Mouse (Mus musculus) hindbrain, embryonic 16.5 days (tissue): ENCODE measurements around the gene Hmgcl. TPM values are rescaled to one million over a fixed set of nuclear protein-coding genes. Genes with fewer than 3 reads are reported as not detected.

Source experiments
- ATAC-seq: fragments of 200-750 bp; cut with Nextera tagmentation; 2 replicates; pipeline ENCODE4 v1.8.0; 2017; ENCODE audit warnings: moderate TSS enrichment, moderate library complexity
- H3K27ac ChIP-seq: fragments of 300-500 bp; sonication (generic); 2 replicates; pipeline ENCODE4 v1.5.1; 2014; ENCODE audit warnings: low read depth, mild to moderate bottlenecking, control low read depth, low read length, moderate library complexity
- H3K27me3 ChIP-seq: fragments of 300-500 bp; sonication (generic); replicated peaks from 2 replicates; pipeline ENCODE4 v1.6.1; 2014; ENCODE audit warnings: low read length; ENCODE audit not compliant: control insufficient read depth, insufficient read depth
- H3K36me3 ChIP-seq: fragments of 300-500 bp; sonication (generic); 2 replicates; pipeline ENCODE4 v1.6.1; 2014; ENCODE audit warnings: mild to moderate bottlenecking, low read length, moderate library complexity, mixed read lengths; ENCODE audit not compliant: control insufficient read depth, insufficient read depth
- H3K4me1 ChIP-seq: fragments of 300-500 bp; sonication (generic); 2 replicates; pipeline ENCODE4 v1.6.1; 2014; ENCODE audit warnings: low read depth, low read length; ENCODE audit not compliant: control insufficient read depth, insufficient read depth
- H3K4me2 ChIP-seq: fragments of 300-500 bp; sonication (generic); 2 replicates; pipeline ENCODE4 v1.6.1; 2014; ENCODE audit warnings: mild to moderate bottlenecking, low read length, control low read depth, moderate library complexity
- H3K4me3 ChIP-seq: fragments of 300-500 bp; sonication (generic); 2 replicates; pipeline ENCODE4 v1.5.1; 2014; ENCODE audit warnings: mild to moderate bottlenecking, low read length, control low read depth, moderate library complexity
- H3K9ac ChIP-seq: fragments of 300-500 bp; sonication (generic); 2 replicates; pipeline ENCODE4 v1.6.1; 2014; ENCODE audit warnings: low read depth, mild to moderate bottlenecking, control low read depth, low read length, moderate library complexity
- H3K9me3 ChIP-seq: fragments of 300-500 bp; sonication (generic); 2 replicates; pipeline ENCODE4 v1.6.1; 2014; ENCODE audit warnings: mild to moderate bottlenecking, low read length, moderate library complexity; ENCODE audit not compliant: control insufficient read depth
- WGBS: fragments of 180-500 bp; shearing (Covaris S2); extraction: QIAGEN DNeasy Blood & Tissue Kit; methylation state at CpG from one replicate; pipeline ENCODE4 v1.1.7; 2014; 5-methylcytosine and 5-hydroxymethylcytosine counted together
- polyA plus RNA-seq: library from polyadenylated mRNA; unstranded; fragments of >200 nt; fragmentation: Nextera tagmentation; extraction: Ambion mirVana; gene quantifications from 2 replicates; pipeline ENCODE4 v1.2.1, GENCODE M21; 2015

Gene Hmgcl
- polyA plus RNA-seq, 1 experiment from 2014 or later: 66.8 TPM

DNA sequence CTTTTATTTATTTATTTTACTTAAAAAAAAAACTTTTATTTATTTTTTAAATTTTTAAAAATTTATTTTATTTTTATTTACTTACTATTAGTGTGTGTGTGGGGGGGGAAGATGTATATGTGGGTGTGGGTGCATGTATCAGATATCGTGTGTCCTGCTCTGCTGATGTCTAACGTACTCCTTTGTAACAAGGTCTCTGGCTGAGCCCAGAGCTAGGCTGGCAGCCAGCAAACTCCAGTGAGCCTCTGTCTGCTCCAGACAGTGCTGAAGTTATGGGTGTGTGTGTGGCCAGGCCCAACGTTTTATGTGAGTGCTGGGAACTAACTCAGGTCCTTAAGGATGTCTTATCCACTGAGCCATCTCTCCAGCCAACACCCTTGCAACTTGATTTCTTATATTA lies 34.1 kb upstream of the Hmgcl start:
- Histone ChIP-seq H3K4me3 (no peak overlapping the region), H3K27me3 (no peaks in the 10 kb centered on the region), H3K9ac (no peak overlapping the region), H3K4me2 (no peak overlapping the region), H3K36me3 (no peaks in the 10 kb centered on the region), H3K27ac (no peak overlapping the region), H3K4me1 (no peaks in the 10 kb centered on the region), H3K9me3 (no peaks in the 10 kb centered on the region)
- WGBS: 40% methylated on average over 3 of the region's 3 CpGs
- no peak for ATAC-seq

DNA sequence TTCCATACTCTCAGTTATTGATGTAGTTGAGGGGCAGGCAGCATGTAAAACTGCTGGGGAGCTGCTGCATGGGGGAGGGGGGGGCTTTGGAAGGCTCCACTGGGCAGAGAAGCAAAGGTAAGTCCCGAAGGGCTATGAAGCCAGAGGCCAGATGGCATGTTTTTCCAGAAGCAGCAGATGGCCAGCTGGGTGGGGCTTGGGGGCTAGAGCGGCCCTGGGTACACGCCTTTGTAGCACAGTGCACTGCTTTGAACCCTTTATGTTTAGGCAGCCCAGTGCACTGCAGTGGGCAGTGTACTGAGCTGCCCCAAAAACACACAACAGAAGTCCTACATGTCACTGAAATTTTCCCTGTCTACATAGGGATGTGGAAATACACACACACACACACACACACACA lies 33.4 kb upstream of the Hmgcl start:
- no peaks in the 10 kb centered on the region for H3K27me3 ChIP-seq
- H3K9ac ChIP-seq: no peak overlapping the region
- H3K4me3 ChIP-seq: no peak overlapping the region
- no peaks in the 10 kb centered on the region for H3K36me3 ChIP-seq
- no peak overlapping the region for H3K27ac ChIP-seq
- H3K4me2 ChIP-seq: no peak overlapping the region
- peak; percentile 50; the same call in 1 of the 2 replicates for ATAC-seq
- WGBS: 9% methylated on average over 3 of the region's 3 CpGs
- H3K4me1 ChIP-seq: no peaks in the 10 kb centered on the region
- no peaks in the 10 kb centered on the region for H3K9me3 ChIP-seq

GRCm38 (mm10) chr4:135913433-135913832 lies 32.8 kb upstream of the Hmgcl start:
- Histone ChIP-seq H3K27me3 (no peaks in the 10 kb centered on the region), H3K9ac (no peak overlapping the region), H3K4me3 (no peak overlapping the region), H3K4me1 (no peaks in the 10 kb centered on the region), H3K27ac (no peak overlapping the region), H3K4me2 (no peak overlapping the region), H3K36me3 (no peaks in the 10 kb centered on the region), H3K9me3 (no peaks in the 10 kb centered on the region)
- no peak for ATAC-seq
- WGBS: 81% methylated on average over 4 of the region's 4 CpGs

- ATAC-seq: no peak
- H3K4me3 ChIP-seq: no peak overlapping the region
- 90% methylated on average over 13 of the region's 13 CpGs for WGBS
These were observed 27.5 kb upstream of the Hmgcl start for GRCm38 (mm10) chr4:135918635-135919279.

DNA sequence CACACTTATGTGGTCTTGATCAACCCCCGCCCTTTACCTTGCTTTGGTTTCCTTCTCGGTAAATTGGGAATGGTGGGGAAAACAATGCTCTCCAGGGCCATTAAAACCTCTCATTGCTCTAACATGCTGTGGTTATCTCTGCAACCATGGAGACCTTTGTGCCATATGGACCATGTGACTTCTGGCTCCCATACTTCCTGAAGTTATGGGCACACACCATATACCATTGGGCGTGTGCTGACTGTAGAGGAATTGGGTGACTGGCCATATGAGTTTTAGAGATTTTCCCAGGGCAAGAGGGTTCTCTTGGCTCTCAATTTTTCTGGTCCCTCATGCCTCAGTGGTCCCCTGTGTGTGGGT lies 27.0 kb upstream of the Hmgcl start:
- Histone ChIP-seq H3K9ac (no peak overlapping the region), H3K4me1 (peaks cover 7% of the 10 kb centered on the region), H3K36me3 (no peaks in the 10 kb centered on the region), H3K4me2 (no peak overlapping the region), H3K9me3 (no peaks in the 10 kb centered on the region), H3K27me3 (no peaks in the 10 kb centered on the region), H3K4me3 (no peak overlapping the region), H3K27ac (no peak overlapping the region)
- 92% methylated on average over 3 of the region's 3 CpGs for WGBS
- no peak for ATAC-seq

More at GRCm38 (mm10) chr4:135918635-135919279, 27.5 kb upstream of the Hmgcl start:
- Histone ChIP-seq H3K27me3 (no peaks in the 10 kb centered on the region), H3K4me1 (peaks cover 7% of the 10 kb centered on the region), H3K27ac (no peak overlapping the region), H3K9ac (no peak overlapping the region), H3K4me2 (no peak overlapping the region), H3K36me3 (no peaks in the 10 kb centered on the region), H3K9me3 (no peaks in the 10 kb centered on the region)

DNA sequence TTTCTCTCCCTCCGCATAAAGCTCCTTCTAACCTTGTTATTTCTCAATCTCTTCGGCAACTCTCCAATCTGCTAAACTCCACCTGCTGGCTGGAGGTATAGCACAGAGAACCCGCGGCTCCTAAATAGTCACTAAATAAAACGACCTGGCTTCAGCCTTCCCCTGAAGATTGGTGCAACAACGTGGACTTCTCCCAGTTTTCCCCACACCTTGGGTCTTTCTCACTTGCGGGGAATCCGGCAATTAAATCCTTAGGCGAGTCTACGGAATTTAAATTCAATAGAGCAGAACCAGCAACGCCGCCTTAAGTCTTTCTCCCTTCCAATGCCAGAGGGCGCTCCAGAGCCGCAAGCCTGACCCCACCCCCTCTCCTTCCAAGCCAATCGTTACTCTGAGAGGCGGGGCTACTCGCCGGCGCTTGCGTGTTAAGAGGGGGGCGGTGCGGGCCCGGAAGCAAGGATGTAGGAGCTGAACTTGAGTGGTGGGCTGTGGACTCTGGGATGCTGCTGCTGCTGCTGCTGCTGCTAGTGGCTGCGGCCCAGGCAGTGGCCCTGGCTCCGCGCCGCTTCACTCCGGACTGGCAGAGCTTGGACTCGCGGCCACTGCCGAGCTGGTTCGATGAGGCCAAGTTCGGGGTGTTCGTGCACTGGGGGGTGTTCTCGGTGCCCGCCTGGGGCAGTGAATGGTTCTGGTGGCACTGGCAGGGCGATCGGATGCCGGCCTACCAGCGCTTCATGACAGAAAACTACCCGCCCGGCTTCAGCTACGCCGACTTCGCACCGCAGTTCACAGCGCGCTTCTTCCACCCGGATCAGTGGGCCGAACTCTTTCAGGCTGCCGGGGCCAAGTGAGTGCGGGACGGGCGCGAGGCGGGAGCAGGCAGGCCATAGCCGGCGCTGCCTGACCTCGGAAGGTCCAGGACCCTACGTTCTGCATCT lies 25.7 kb upstream of the Hmgcl start, which contains the start of gene Fuca1:
Gene Fuca1, plus strand, starts transcription at position 432 of the 938 bp plus-strand sequence.
- peak within 1 kb of the TSS; percentile 80 for H3K27ac ChIP-seq
- peaks cover 7% of the 10 kb centered on the region for H3K4me1 ChIP-seq
- no peaks in the 10 kb centered on the region for H3K27me3 ChIP-seq
- 2% methylated on average over 54 of the region's 60 CpGs for WGBS
- peak; percentile 98 for ATAC-seq
- H3K4me2 ChIP-seq: peak within 1 kb of the TSS; percentile 83
- H3K9me3 ChIP-seq: no peaks in the 10 kb centered on the region
- peak within 1 kb of the TSS; percentile 82 for H3K9ac ChIP-seq
- H3K36me3 ChIP-seq: no peaks in the 10 kb centered on the region
- H3K4me3 ChIP-seq: peak within 1 kb of the TSS; percentile 80

- Histone ChIP-seq H3K27ac (peak overlapping the region; percentile 80), H3K4me1 (peaks cover 7% of the 10 kb centered on the region), H3K36me3 (peaks cover 6% of the 10 kb centered on the region; the same call in 1 of the 2 replicates), H3K27me3 (no peaks in the 10 kb centered on the region), H3K9ac (peak overlapping the region; percentile 82), H3K4me3 (peak overlapping the region; percentile 80), H3K4me2 (peak overlapping the region; percentile 83), H3K9me3 (no peaks in the 10 kb centered on the region)
- WGBS: 4% methylated on average over 26 of the region's 26 CpGs
- no peak for ATAC-seq
These were observed 24.8 kb upstream of the Hmgcl start for GRCm38 (mm10) chr4:135921257-135922120.

GRCm38 (mm10) chr4:135922190-135922589 lies 24.1 kb upstream of the Hmgcl start:
- no peaks in the 10 kb centered on the region for H3K9me3 ChIP-seq
- WGBS: 95% methylated on average over 1 of the region's 1 CpGs
- no peak for ATAC-seq
- H3K27ac ChIP-seq: no peak overlapping the region
- H3K4me3 ChIP-seq: no peak overlapping the region
- peak overlapping the region; percentile 83 for H3K4me2 ChIP-seq
- H3K36me3 ChIP-seq: peaks cover 8% of the 10 kb centered on the region; the same call in 1 of the 2 replicates
- no peaks in the 10 kb centered on the region for H3K27me3 ChIP-seq
- no peak overlapping the region for H3K9ac ChIP-seq
- H3K4me1 ChIP-seq: peaks cover 7% of the 10 kb centered on the region
